Mouse (Mus musculus): ENCODE results near the gene C130050O18Rik. TPM values are rescaled to one million over a fixed set of nuclear protein-coding genes. Genes with fewer than 3 reads are reported as not detected.

C130050O18Rik gene
- total and polyA plus RNA-seq, 3 experiments, result 0.12 to 0.21 TPM; not detected in 1

DNA sequence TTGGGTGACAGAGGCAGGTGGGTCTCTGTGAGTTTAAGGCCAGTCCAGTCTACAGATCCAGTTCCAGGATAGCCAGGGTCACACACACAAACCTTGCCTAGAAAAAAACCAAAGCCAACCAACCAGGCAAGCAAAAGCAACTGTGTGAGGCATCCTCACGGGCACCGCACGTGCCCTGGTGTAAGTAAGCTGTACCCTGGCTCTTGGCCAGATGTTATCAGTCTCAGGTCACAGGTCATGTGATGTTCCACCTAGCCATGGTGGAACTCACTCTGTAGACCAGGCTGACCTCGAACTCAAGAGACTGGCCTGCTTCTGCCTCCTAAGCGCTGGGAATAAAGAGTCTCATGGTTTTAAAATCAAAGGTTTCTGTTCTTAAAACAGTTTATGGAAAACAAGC lies 45.8 kb upstream of the C130050O18Rik start:
- H3K4me3 ChIP-seq (ENCODE audit: control insufficient read depth in 1 of 2, insufficient read depth in 1 of 2, low read depth in 2 of 2, low read length in 2 of 2), result no peak overlapping the region
- H3K36me3 ChIP-seq (ENCODE audit: control insufficient read depth in 1 of 2, insufficient read depth in 2 of 2, low read length in 2 of 2), result no peaks in the 10 kb centered on the region
- no peak overlapping the region for H3K27ac ChIP-seq (ENCODE audit: control insufficient read depth, low read depth, low read length)
- H3K27me3 ChIP-seq (ENCODE audit: control insufficient read depth in 1 of 2, insufficient read depth in 2 of 2, low read length in 2 of 2), result no peaks in the 10 kb centered on the region
- no peak for TF ChIP-seq ZKSCAN1 (IDR thresholded peaks at IDR 0.05; ENCODE audit: low read depth, low read length)
- no peak for TF ChIP-seq MAZ (IDR thresholded peaks at IDR 0.05; ENCODE audit: low read depth, low read length)
- TF ChIP-seq POLR2AphosphoS5 (IDR thresholded peaks at IDR 0.05; ENCODE audit: borderline replicate concordance, low read depth, low read length), result no peak
- no peak for TF ChIP-seq BHLHE40 (IDR thresholded peaks at IDR 0.05; ENCODE audit: borderline replicate concordance, low read depth, low read length)
- no peak for TF ChIP-seq CHD2 (IDR thresholded peaks at IDR 0.05; ENCODE audit: low read length)
- TF ChIP-seq ZC3H11A (IDR thresholded peaks at IDR 0.05; ENCODE audit: low read depth, low read length), result no peak
- TF ChIP-seq TBP (IDR thresholded peaks at IDR 0.05; ENCODE audit: low read depth, low read length), result no peak
- TF ChIP-seq KAT2A (conservative IDR thresholded peaks at IDR 0.05; ENCODE audit: low read depth, low read length), result no peak
- no peak for TF ChIP-seq SMC3 (IDR thresholded peaks at IDR 0.05; ENCODE audit: low read depth, low read length)
- TF ChIP-seq HCFC1 (IDR thresholded peaks at IDR 0.05; ENCODE audit: low read depth, low read length), result no peak
- TF ChIP-seq ZMIZ1 (IDR thresholded peaks at IDR 0.05; ENCODE audit: low read depth, low read length), result no peak
- H3K9ac ChIP-seq (ENCODE audit: control insufficient read depth, low read depth, low read length, poor library complexity, severe bottlenecking), result no peak overlapping the region
- no peaks in the 10 kb centered on the region for H3K4me1 ChIP-seq (ENCODE audit: control insufficient read depth in 1 of 2, insufficient read depth in 2 of 2, low read length in 2 of 2)
- no peaks in the 10 kb centered on the region for H3K79me2 ChIP-seq (ENCODE audit: control insufficient read depth, insufficient read depth, low read length, poor library complexity)
- no peaks in the 10 kb centered on the region for H3K9me3 ChIP-seq (replicated peaks; ENCODE audit: insufficient read depth, low read length)
- no peak for DNase-seq (ENCODE audit: low read depth, low spot score)

DNA sequence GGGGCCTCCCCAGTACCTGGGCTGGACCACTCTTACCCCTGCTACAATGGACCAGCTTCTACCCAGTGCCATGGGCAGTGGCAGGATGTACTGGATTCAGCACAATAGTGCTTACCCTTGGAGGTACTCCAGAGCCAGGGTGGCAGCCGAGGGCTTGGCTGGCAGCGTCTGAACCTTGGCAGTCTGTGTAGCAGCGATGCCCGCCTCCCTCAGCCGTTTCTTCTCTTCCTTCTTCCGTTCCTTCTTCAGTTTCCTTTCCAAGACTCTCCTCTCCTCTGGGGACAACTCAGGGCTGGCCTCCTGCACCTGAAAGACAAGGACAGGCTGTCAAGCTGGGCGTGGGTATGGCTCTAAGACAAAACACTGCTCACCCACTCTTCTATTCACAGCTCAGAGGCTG lies 41.2 kb upstream of the C130050O18Rik start:
- no peak overlapping the region for H3K4me3 ChIP-seq (ENCODE audit: control insufficient read depth in 1 of 2, insufficient read depth in 1 of 2, low read depth in 2 of 2, low read length in 2 of 2)
- no peaks in the 10 kb centered on the region; a peak in 1 of 4 replicates for H3K36me3 ChIP-seq (ENCODE audit: control insufficient read depth in 1 of 2, insufficient read depth in 2 of 2, low read length in 2 of 2)
- no peak overlapping the region for H3K27ac ChIP-seq (ENCODE audit: control insufficient read depth, low read depth, low read length)
- no peaks in the 10 kb centered on the region for H3K79me2 ChIP-seq (ENCODE audit: control insufficient read depth, insufficient read depth, low read length, poor library complexity)
- TF ChIP-seq MAZ (IDR thresholded peaks at IDR 0.05; ENCODE audit: low read depth, low read length), result no peak
- TF ChIP-seq MEF2A (IDR thresholded peaks at IDR 0.05; ENCODE audit: extremely low read depth, insufficient replicate concordance, low read depth, low read length, poor library complexity, severe bottlenecking), result no peak
- TF ChIP-seq UBTF (IDR thresholded peaks at IDR 0.05; ENCODE audit: borderline replicate concordance, insufficient read depth, low read depth, low read length), result no peak
- TF ChIP-seq NRF1 (IDR thresholded peaks at IDR 0.05; ENCODE audit: insufficient read depth, low read depth, low read length, poor library complexity, severe bottlenecking), result no peak
- no peak for TF ChIP-seq E2F4 (IDR thresholded peaks at IDR 0.05; ENCODE audit: borderline replicate concordance, low read depth, low read length)
- TF ChIP-seq ZNF384 (IDR thresholded peaks at IDR 0.05; ENCODE audit: low read depth, low read length), result no peak
- TF ChIP-seq MXI1 (IDR thresholded peaks at IDR 0.05; ENCODE audit: low read depth, low read length), result no peak
- no peak for TF ChIP-seq TAL1 (IDR thresholded peaks at IDR 0.05; ENCODE audit: low read length)
- TF ChIP-seq RCOR1 (IDR thresholded peaks at IDR 0.05; ENCODE audit: low read depth, low read length), result no peak
- TF ChIP-seq MAFK (IDR thresholded peaks at IDR 0.05; ENCODE audit: borderline replicate concordance, low read depth, low read length), result no peak
- TF ChIP-seq CTCF (IDR thresholded peaks at IDR 0.05 in 2 of 3, conservative IDR thresholded peaks at IDR 0.05 in 1 of 3; ENCODE audit: control insufficient read depth in 1 of 3, insufficient read depth in 1 of 3, low read depth in 2 of 3, low read length in 3 of 3, poor library complexity in 1 of 3, severe bottlenecking in 1 of 3), result no peak
- TF ChIP-seq EP300 (IDR thresholded peaks at IDR 0.05; ENCODE audit: low read depth in 1 of 2, low read length in 2 of 2), result no peak
- no peak for TF ChIP-seq CHD1 (IDR thresholded peaks at IDR 0.05; ENCODE audit: low read depth, low read length)
- TF ChIP-seq KAT2A (conservative IDR thresholded peaks at IDR 0.05; ENCODE audit: low read depth, low read length), result no peak
- TF ChIP-seq GATA1 (IDR thresholded peaks at IDR 0.05; ENCODE audit: low read depth, low read length), result no peak
- no peak for TF ChIP-seq SMC3 (IDR thresholded peaks at IDR 0.05; ENCODE audit: low read depth, low read length)
- no peaks in the 10 kb centered on the region for H3K27me3 ChIP-seq (ENCODE audit: control insufficient read depth in 1 of 2, insufficient read depth in 2 of 2, low read length in 2 of 2)
- DNase-seq (ENCODE audit: low read depth, low spot score), result no peak
- no peaks in the 10 kb centered on the region for H3K9me3 ChIP-seq (replicated peaks; ENCODE audit: insufficient read depth, low read length)
- no peak overlapping the region for H3K9ac ChIP-seq (ENCODE audit: control insufficient read depth, low read depth, low read length, poor library complexity, severe bottlenecking)
- H3K4me1 ChIP-seq (ENCODE audit: control insufficient read depth in 1 of 2, insufficient read depth in 2 of 2, low read length in 2 of 2), result no peaks in the 10 kb centered on the region
